Mouse (Mus musculus) neutrophil, adult 83 days (primary cell): ENCODE results near the gene Aimp1. TPM values are rescaled to one million over a fixed set of nuclear protein-coding genes. Genes with fewer than 3 reads are reported as not detected.

Experiments used
- total RNA-seq, 2 experiments: library from RNA; stranded (reverse); gene quantifications; one replicate each; pipeline ENCODE4 v1.2.4; 2023

Gene Aimp1
- total RNA-seq = 10 to 100 TPM; 22.5 to 24.7 TPM

DNA sequence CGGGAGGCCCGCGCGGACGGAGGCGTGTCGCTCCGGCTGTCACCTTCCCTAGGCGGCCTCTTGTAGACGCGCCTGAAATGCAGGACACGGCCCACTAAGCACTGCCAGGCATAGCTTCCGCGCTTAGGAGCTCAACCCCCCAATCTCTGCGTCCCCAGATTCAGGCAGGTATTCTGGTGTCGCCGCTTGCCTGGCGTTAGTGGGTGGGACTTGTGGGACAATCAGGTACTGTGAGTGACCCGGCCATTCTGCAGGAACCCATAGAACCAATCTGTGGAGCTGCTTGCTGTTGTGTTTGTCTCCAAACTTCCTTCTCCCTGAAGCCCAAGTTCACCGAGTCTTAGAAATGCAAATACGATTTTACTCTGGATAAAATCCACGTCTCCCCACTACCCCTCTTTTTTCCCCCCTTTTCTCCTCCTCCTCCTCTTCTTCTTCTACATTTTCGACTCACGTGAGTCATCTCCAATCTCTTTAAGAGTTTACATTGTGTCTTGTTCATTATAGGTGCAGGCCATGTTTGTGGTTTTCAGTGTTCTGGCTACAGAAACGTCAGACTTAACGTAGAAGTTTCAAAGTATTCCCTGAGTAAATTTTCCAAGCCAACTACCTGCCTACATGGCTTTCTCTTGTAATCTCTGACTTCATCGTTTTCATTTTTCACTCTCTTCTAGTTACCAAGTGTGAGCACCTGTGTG lies at the start of gene Aimp1:
Gene Aimp1 (minus strand): TSS at position 140 of the 698 bp plus-strand sequence.

DNA sequence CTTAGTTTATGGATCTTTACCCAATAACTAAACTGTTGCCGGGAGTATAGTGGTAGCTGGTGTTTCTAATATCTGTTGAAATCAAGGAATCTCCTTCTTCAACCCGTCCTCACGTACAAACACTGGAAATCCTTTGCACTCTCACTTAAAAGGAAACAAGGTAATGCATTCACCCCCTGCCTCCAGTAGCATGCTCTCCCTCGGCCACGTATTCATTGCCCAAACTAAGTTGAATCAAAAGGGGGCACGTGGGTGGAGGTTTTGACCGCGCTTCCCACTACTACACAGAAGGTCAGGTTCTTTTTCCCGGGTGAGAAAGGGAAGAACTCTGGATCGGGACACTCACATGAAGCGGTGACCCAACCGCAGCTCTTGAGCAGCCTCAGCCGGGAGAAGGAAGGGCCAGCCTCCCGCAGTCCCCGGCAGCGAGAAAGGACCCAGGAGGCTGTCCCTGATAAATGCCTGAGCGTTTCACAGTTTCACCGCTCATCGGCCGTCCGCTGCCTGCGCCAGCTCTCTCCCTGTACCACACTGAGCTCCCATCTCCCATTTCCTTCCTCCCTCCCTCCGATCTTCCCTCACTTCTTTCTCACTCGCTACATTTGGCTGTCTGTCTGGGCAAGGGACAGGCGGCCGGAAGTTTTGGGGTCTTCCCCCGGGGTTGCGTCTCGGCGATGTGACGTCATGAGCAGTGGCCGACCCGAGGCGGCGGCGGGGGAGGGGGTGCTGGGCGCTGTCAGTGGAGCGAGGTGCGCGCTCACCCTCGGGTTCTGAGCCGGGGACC lies 531 bp downstream of the Aimp1 start, which contains the start of gene Tbck:
Gene Tbck (plus strand): TSS at position 698 of the 784 bp plus-strand sequence.

DNA sequence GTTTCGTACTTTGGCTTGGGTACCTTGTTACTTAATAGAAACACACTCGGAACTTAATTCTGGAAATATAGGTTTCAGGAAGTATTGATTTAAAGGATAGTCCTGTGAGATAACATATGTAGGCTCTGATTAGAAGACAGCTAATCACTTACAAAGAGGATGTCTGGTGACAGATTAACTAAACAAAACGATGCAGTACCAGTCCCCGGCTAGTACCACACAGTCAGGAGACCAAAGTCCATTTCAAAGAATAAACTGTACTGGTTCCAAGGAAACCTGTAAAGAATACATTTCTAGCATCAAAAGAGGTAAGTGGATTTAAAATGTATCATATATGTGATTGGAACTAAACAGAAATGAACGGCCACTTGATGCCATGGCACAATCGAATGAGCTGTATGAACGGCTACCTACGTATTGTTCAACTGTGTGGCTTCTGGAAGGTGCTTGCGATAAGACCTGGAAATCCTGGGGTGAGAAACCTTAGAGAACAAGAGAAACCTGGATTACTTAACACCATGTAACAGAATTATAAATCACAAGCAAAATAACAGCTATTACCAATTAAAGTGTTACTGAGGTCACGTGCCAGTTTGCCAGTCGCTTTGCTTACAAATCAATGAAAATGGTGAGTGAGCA lies 54.5 kb downstream of the Aimp1 start, which contains the start of gene Gimd1:
Gene Gimd1 (plus strand): TSS at position 220 of the 639 bp plus-strand sequence.

Other genes with a start within 250 kb of the Aimp1 start
- gene Gimd1, start 54.5 kb downstream of the Aimp1 start, total RNA-seq = not detected
- gene Tbck, start 226 bp downstream of the Aimp1 start, total RNA-seq = 10 to 100 TPM; 19.9 to 20.1 TPM